In genomic region chr13:97398041-97398440, GRCm38 (mm10) we compare ENCODE assay signal across 27 mouse cellular contexts.
"Had no signal": no experiment of that assay in that cellular context is flagged by ENCODE, and none has a peak within 500 bp of the region (broad histone marks: within the 10 kb centered on the region; RNA-seq: fewer than 3 reads in every experiment).

No protein-coding gene starts in this region.

- H3K4me3 ChIP-seq: heart, embryonic 12.5 days; heart, embryonic 13.5 days; heart, embryonic 15.5 days; hindbrain, embryonic 10.5 days; hindbrain, embryonic 12.5 days; hindbrain, embryonic 13.5 days; hindbrain, embryonic 15.5 days; intestine, embryonic 15.5 days; kidney, embryonic 15.5 days; left cerebral cortex, adult 2 months had no signal

- H3K27me3 ChIP-seq: hindbrain, embryonic 12.5 days; hindbrain, embryonic 13.5 days; hindbrain, embryonic 15.5 days; intestine, embryonic 15.5 days; kidney, embryonic 15.5 days had no signal

- H3K36me3 ChIP-seq: heart, embryonic 12.5 days; heart, embryonic 13.5 days; heart, embryonic 15.5 days; hindbrain, embryonic 10.5 days; hindbrain, embryonic 12.5 days; hindbrain, embryonic 13.5 days; hindbrain, embryonic 15.5 days; intestine, embryonic 15.5 days; kidney, embryonic 15.5 days had no signal

- DNase-seq: heart, postnatal 10 days; heart, postnatal 14 days; kidney, adult 11 months; kidney, adult 18-20 months; kidney, adult 2 months; kidney, adult 8-10 months; kidney, adult 9 months; kidney, postnatal 10 days; kidney, postnatal 14 days; kidney, postnatal 25 days; kidney, postnatal 36 days; kidney, postnatal 4 days; layer of hippocampus, adult 9-11 months; layer of hippocampus, postnatal 36 days had no signal

- H3K4me1 ChIP-seq: heart, embryonic 12.5 days; heart, embryonic 13.5 days; heart, embryonic 15.5 days; hindbrain, embryonic 15.5 days; intestine, embryonic 15.5 days had no signal

- H3K9me3 ChIP-seq: heart, embryonic 12.5 days; heart, embryonic 13.5 days; heart, embryonic 15.5 days; hindbrain, embryonic 10.5 days; hindbrain, embryonic 12.5 days; hindbrain, embryonic 13.5 days; hindbrain, embryonic 15.5 days; intestine, embryonic 15.5 days; kidney, embryonic 15.5 days had no signal

- H3K27ac ChIP-seq: heart, embryonic 13.5 days; heart, embryonic 15.5 days; hindbrain, embryonic 10.5 days; hindbrain, embryonic 12.5 days; hindbrain, embryonic 13.5 days; hindbrain, embryonic 14.5 days; hindbrain, embryonic 15.5 days; hindbrain, postnatal 0 days; intestine, embryonic 15.5 days; kidney, embryonic 15.5 days; kidney, postnatal 0 days had no signal
